Mouse (Mus musculus) large intestine, adult 2 months (tissue): Measurements from ENCODE around the gene Tdo2. TPM values are rescaled to one million over a fixed set of nuclear protein-coding genes. Genes with fewer than 3 reads are reported as not detected.

Source experiments
- polyA plus RNA-seq: library from polyadenylated mRNA; depleted of rRNA; stranded (reverse); fragments of >200 nt; gene quantifications from 2 replicates; pipeline ENCODE4 v1.2.3, GENCODE M21; 2012; rRNA removed

Tdo2 gene
- polyA plus RNA-seq, 1 experiment, result 0.05 TPM

Other genes with a start within 250 kb of the Tdo2 start
- 5.4 and 7.2 TPM in 2 replicates for gene Ctso, start 43.6 kb downstream of the Tdo2 start, polyA plus RNA-seq
- 0.17 and 0.29 TPM in 2 replicates for gene Asic5, start 6.1 kb upstream of the Tdo2 start, polyA plus RNA-seq
- 4.9 and 7.0 TPM in 2 replicates for gene Gucy1b1, start 98.5 kb upstream of the Tdo2 start, polyA plus RNA-seq
- 4.2 and 7.0 TPM in 2 replicates for gene Gucy1a1, start 169.6 kb upstream of the Tdo2 start, polyA plus RNA-seq